Mouse (Mus musculus) colon, adult 2 months (tissue): ENCODE data around the gene A730015C16Rik. TPM values are rescaled to one million over a fixed set of nuclear protein-coding genes. Genes with fewer than 3 reads are reported as not detected.

ENCODE experiments used
- polyA plus RNA-seq: library from polyadenylated mRNA; depleted of rRNA; stranded (reverse); fragments of >200 nt; gene quantifications from 2 replicates; pipeline ENCODE4 v1.2.3, GENCODE M21; 2012; rRNA removed

Gene A730015C16Rik
- polyA plus RNA-seq: 0.17 TPM in 1 of 2 replicates, not detected in the other

GRCm38 (mm10) chr4:108848505-108848848 lies at the start of gene A730015C16Rik:
A730015C16Rik (minus strand) TSS chr4:108848619.

GRCm38 (mm10) chr4:108878963-108879822 lies 30.8 kb upstream of the A730015C16Rik start, which contains the start of gene Rab3b:
Rab3b (plus strand) TSS chr4:108879063.

DNA sequence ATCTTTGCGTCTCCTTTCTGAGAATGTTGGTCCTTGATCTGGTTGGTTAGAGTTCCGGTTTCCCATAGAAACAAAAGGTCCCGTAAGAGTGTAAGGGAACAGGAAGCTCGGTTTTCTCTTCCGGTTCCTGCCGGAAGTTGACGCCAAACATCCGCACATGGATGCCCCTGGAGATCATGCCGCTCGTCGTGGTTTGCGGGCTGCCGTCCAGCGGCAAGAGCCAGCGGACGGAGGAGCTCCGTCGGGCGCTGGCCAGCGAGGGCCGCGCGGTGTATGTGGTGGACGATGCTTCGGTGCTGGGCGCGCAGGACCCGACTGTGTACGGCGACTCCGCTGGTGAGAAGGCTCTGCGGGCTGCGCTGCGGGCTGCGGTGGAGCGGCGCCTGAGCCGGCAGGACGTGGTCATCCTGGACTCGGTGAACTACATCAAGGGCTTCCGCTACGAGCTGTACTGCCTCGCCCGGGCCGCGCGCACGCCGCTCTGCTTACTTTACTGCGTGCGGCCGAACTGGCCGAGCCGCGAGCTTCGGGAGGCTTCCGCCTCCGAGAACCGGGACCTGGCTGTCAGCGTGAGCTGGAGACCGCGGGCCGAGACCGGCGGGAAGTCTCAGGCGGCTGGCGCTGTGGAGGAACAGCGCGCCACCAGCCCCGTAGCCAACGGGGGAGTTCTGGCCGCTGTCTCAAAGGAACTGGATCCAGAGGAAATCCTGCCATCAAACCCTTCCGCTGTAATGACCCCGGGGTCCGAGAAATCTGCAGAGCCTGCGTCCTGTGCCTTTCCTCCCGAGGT lies 509 bp downstream of the A730015C16Rik start, which contains the start of gene Kti12:
Kti12 (plus strand) TSS at position 71 of the 790 bp plus-strand sequence.

DNA sequence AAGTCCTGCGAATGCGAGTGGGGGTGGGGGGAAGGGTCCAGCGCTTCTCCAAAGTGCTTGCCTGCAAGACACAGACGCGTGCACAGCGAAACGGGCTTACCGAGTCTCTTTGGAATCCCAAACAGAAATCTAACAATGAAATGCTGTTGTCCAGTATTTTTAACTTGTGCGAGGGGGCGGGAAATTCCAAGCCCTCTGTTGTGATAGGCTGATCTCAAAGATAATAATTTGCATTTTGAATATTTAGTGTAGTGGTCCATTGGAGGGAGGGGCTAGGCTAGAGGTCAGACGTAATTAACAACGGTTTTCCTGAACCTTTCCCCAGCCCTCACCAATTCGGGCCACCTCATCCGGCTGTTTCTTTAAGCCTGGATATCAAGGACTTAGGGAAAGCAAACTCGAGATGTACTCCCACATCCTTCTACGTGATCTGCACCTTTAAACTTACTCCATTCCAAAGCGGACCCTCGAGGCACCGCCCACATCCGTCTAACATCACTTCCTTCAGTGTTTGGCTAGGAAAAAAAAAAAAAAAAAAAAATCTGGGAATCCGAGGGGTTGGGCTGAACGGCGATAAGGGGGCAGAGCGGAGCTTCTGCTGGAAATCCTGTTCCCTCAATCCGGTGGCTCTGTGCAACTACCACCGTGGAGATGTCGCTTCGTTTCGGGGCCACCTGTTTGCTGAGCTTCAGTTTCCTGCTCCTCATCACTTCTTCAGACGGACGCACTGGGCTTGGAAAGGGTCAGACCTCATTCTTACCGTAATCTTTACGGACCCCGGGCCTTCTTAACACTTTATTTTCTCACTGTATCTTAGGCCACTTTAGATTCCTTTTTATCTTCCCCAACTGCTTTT lies 14.1 kb downstream of the A730015C16Rik start, which contains the start of gene Txndc12:
Txndc12 (plus strand) TSS at position 487 of the 856 bp plus-strand sequence.

DNA sequence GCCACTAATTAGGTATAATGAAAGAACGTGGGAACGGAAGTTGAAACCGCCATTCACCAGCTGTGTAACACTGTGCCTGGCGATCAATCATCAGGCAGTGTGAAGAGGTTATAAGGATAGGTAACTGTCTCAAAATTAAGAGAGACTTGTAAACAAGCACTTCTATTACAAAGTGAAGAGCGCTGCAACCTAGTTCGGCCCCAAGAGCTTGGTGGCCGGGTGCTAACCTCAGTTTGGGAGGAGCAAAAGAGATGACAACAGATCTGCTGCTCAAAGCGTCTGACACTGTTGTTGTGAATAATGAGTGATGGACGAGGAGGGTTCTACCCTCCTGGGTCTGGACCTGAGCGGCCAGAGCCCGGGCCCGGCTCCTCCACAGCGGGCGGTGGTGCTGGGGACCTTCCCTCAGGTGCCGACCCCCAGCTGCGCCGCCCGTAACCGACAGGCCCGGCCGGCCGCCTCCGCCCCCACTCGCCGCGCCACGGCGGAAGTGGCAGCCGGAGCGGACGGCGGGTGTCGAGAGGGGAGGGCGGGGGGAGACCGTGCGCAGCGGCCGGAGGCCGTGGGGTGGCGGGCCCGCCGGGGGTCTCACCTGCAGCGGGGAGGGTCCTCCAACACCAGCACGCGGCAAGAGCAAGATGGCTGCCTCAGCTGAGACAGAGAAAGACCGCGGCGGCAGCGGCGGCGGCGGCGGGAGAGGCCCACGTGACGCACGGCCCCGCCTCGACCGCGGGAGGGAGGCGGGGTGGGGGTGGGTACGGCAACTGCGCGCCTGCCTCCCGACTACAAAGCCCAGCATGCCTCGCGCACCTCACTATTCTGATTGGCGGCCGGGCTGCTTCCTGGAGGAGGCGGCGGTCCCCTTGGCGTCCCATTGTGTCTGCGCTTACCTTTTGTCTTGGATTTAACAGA lies 15.2 kb downstream of the A730015C16Rik start, which contains the start of gene Btf3l4:
Btf3l4 (minus strand) TSS at position 699 of the 912 bp plus-strand sequence.

Other genes starting within 250 kb of the A730015C16Rik start
- 32.9 and 33.4 TPM in 2 replicates for gene Cc2d1b, start 228.7 kb downstream of the A730015C16Rik start, polyA plus RNA-seq
- gene 3110021N24Rik, start 129.0 kb downstream of the A730015C16Rik start, polyA plus RNA-seq: 0.13 and 0.45 TPM in 2 replicates
- 2.4 and 3.1 TPM in 2 replicates for gene Zfyve9, start 67.8 kb downstream of the A730015C16Rik start, polyA plus RNA-seq
- gene Btf3l4, start 15.0 kb downstream of the A730015C16Rik start, polyA plus RNA-seq: 5.7 and 7.1 TPM in 2 replicates
- 10.1 and 10.4 TPM in 2 replicates for gene Txndc12, start 14.0 kb downstream of the A730015C16Rik start, polyA plus RNA-seq
- gene Kti12, start 834 bp downstream of the A730015C16Rik start, polyA plus RNA-seq: 34.6 and 37.4 TPM in 2 replicates
- 36.2 and 46.1 TPM in 2 replicates for gene Rab3b, start 30.4 kb upstream of the A730015C16Rik start, polyA plus RNA-seq
- gene Nrd1, start 152.0 kb upstream of the A730015C16Rik start, polyA plus RNA-seq: 13.2 and 15.3 TPM in 2 replicates